Comparison of ENCODE assay signal across 11 mouse cellular contexts in genomic region chr3:90605049-90605448, GRCm38 (mm10). TPM values are rescaled to one million over a fixed set of nuclear protein-coding genes. Genes with fewer than 3 reads are reported as not detected.
A peak's percentile ranks its signal among the peaks of the same experiment; 100 is the strongest.
DNase-seq lines count a peak whose midpoint lies in the region; ATAC-seq and TF ChIP-seq lines count a peak whose summit lies in the region.
"Had no signal": no experiment of that assay in that cellular context is flagged by ENCODE, and none has a peak within 500 bp of the region (broad histone marks: within the 10 kb centered on the region; RNA-seq: fewer than 3 reads in every experiment).

No protein-coding gene starts in this region.

- no peaks in the 10 kb centered on the region for H3K9me3 ChIP-seq in forebrain, embryonic 13.5 days (replicated peaks)
- no peaks in the 10 kb centered on the region for H3K9me3 ChIP-seq in forebrain, postnatal 0 days (ENCODE audit: low read length)
- no peaks in the 10 kb centered on the region for H3K9me3 ChIP-seq in lung, embryonic 16.5 days (ENCODE audit: control insufficient read depth, low read length)
- no peaks in the 10 kb centered on the region for H3K9me3 ChIP-seq in intestine, embryonic 16.5 days (ENCODE audit: control insufficient read depth, low read length)
- no peaks in the 10 kb centered on the region for H3K9me3 ChIP-seq in stomach, postnatal 0 days (ENCODE audit: control insufficient read depth, low read length)
- H3K9me3 ChIP-seq in midbrain, embryonic 14.5 days (ENCODE audit: control insufficient read depth, low read length): no peaks in the 10 kb centered on the region

- no peak overlapping the region for H3K4me3 ChIP-seq in forebrain, embryonic 13.5 days
- H3K4me3 ChIP-seq in forebrain, postnatal 0 days (ENCODE audit: low read depth, low read length): no peak overlapping the region
- no peak overlapping the region for H3K4me3 ChIP-seq in lung, embryonic 16.5 days (ENCODE audit: low read length)
- H3K4me3 ChIP-seq in intestine, embryonic 16.5 days (ENCODE audit: low read length): no peak overlapping the region
- no peak overlapping the region for H3K4me3 ChIP-seq in stomach, postnatal 0 days (ENCODE audit: low read depth, low read length)
- no peak overlapping the region for H3K4me3 ChIP-seq in midbrain, embryonic 14.5 days (replicated peaks; ENCODE audit: low read depth, low read length)
- H3K4me3 ChIP-seq: left cerebral cortex, adult 2 months had no signal

- no peaks in the 10 kb centered on the region; the same call in 1 of the 2 replicates for H3K27me3 ChIP-seq in forebrain, embryonic 13.5 days
- H3K27me3 ChIP-seq in forebrain, postnatal 0 days (ENCODE audit: insufficient read depth, low read length): no peaks in the 10 kb centered on the region
- H3K27me3 ChIP-seq in lung, embryonic 16.5 days (ENCODE audit: control insufficient read depth, insufficient read depth, low read depth, low read length): no peaks in the 10 kb centered on the region
- H3K27me3 ChIP-seq in intestine, embryonic 16.5 days (replicated peaks; ENCODE audit: control insufficient read depth, insufficient read depth, low read length): no peaks in the 10 kb centered on the region
- H3K27me3 ChIP-seq in stomach, postnatal 0 days (ENCODE audit: control insufficient read depth, insufficient read depth, low read length): no peaks in the 10 kb centered on the region
- H3K27me3 ChIP-seq in midbrain, embryonic 14.5 days (ENCODE audit: control insufficient read depth, insufficient read depth, low read length): no peaks in the 10 kb centered on the region

- 83% methylated on average over 3 of the region's 3 CpGs for WGBS in forebrain, embryonic 13.5 days
- WGBS in forebrain, postnatal 0 days: 78% methylated on average over 3 of the region's 3 CpGs
- 71% methylated on average over 3 of the region's 3 CpGs for WGBS in lung, embryonic 16.5 days
- WGBS in intestine, embryonic 16.5 days: 87% methylated on average over 3 of the region's 3 CpGs
- 80% methylated on average over 3 of the region's 3 CpGs for WGBS in stomach, postnatal 0 days
- 90% methylated on average over 3 of the region's 3 CpGs for WGBS in midbrain, embryonic 14.5 days

- peak overlapping the region; percentile 49; the same call in 1 of the 2 replicates for H3K27ac ChIP-seq in forebrain, embryonic 13.5 days
- H3K27ac ChIP-seq in forebrain, postnatal 0 days (ENCODE audit: low read depth, low read length): no peak overlapping the region
- peak overlapping the region; percentile 85 for H3K27ac ChIP-seq in lung, embryonic 16.5 days (ENCODE audit: low read length)
- H3K27ac ChIP-seq in intestine, embryonic 16.5 days (ENCODE audit: low read length): peak overlapping the region; percentile 61
- H3K27ac ChIP-seq in stomach, postnatal 0 days (replicated peaks): peak overlapping the region; percentile 90
- no peak overlapping the region for H3K27ac ChIP-seq in midbrain, embryonic 14.5 days (replicated peaks; ENCODE audit: low read depth, low read length)

- TF ChIP-seq CTCF in forebrain, postnatal 0 days (IDR thresholded peaks at IDR 0.05; ENCODE audit: low read depth): no peak
- no peak for TF ChIP-seq CTCF in stomach, postnatal 0 days (IDR thresholded peaks at IDR 0.05; ENCODE audit: low read depth)

- H3K4me2 ChIP-seq in forebrain, embryonic 13.5 days: no peak overlapping the region
- no peak overlapping the region for H3K4me2 ChIP-seq in forebrain, postnatal 0 days (ENCODE audit: low read depth)
- H3K4me2 ChIP-seq in lung, embryonic 16.5 days (ENCODE audit: low read depth, low read length): no peak overlapping the region
- no peak overlapping the region for H3K4me2 ChIP-seq in intestine, embryonic 16.5 days (ENCODE audit: low read depth, low read length)
- H3K4me2 ChIP-seq in stomach, postnatal 0 days (replicated peaks; ENCODE audit: low read depth): no peak overlapping the region
- H3K4me2 ChIP-seq in midbrain, embryonic 14.5 days (ENCODE audit: low read length): no peak overlapping the region

- no peak for TF ChIP-seq EP300 in stomach, postnatal 0 days (optimal IDR thresholded peaks at IDR 0.05)

- H3K9ac ChIP-seq in forebrain, embryonic 13.5 days: no peak overlapping the region
- H3K9ac ChIP-seq in forebrain, postnatal 0 days: no peak overlapping the region
- H3K9ac ChIP-seq in lung, embryonic 16.5 days (ENCODE audit: low read length): no peak overlapping the region
- H3K9ac ChIP-seq in intestine, embryonic 16.5 days (ENCODE audit: low read depth, low read length): no peak overlapping the region
- H3K9ac ChIP-seq in stomach, postnatal 0 days (ENCODE audit: low read length): no peak overlapping the region
- H3K9ac ChIP-seq in midbrain, embryonic 14.5 days (replicated peaks; ENCODE audit: low read length): no peak overlapping the region

- no peak for DNase-seq in forebrain, postnatal 0 days
- no peak for DNase-seq in lung, postnatal 25 days (ENCODE audit: low spot score)
- no peak for DNase-seq in stomach, postnatal 0 days (ENCODE audit: low spot score)
- no peak for DNase-seq in midbrain, embryonic 14.5 days
- DNase-seq in kidney, postnatal 14 days: no peak

- H3K36me3 ChIP-seq in forebrain, embryonic 13.5 days (ENCODE audit: poor library complexity, severe bottlenecking): no peaks in the 10 kb centered on the region
- H3K36me3 ChIP-seq in forebrain, postnatal 0 days (ENCODE audit: insufficient read depth): no peaks in the 10 kb centered on the region
- no peaks in the 10 kb centered on the region for H3K36me3 ChIP-seq in lung, embryonic 16.5 days (ENCODE audit: control insufficient read depth, insufficient read depth, low read length)
- no peaks in the 10 kb centered on the region for H3K36me3 ChIP-seq in intestine, embryonic 16.5 days (ENCODE audit: control insufficient read depth, insufficient read depth, low read length)
- H3K36me3 ChIP-seq in stomach, postnatal 0 days (ENCODE audit: control insufficient read depth, insufficient read depth, low read length): no peaks in the 10 kb centered on the region
- H3K36me3 ChIP-seq in midbrain, embryonic 14.5 days (ENCODE audit: control insufficient read depth, insufficient read depth, low read length): no peaks in the 10 kb centered on the region

- ATAC-seq in forebrain, embryonic 13.5 days: no peak
- no peak for ATAC-seq in forebrain, postnatal 0 days
- ATAC-seq in lung, embryonic 16.5 days (ENCODE audit: low read depth): peak; percentile 10
- ATAC-seq in intestine, embryonic 16.5 days: no peak
- ATAC-seq in stomach, postnatal 0 days (ENCODE audit: low FRiP score, low TSS enrichment): no peak
- ATAC-seq in midbrain, embryonic 14.5 days (ENCODE audit: low FRiP score, low TSS enrichment): no peak

- peaks cover 12% of the 10 kb centered on the region for H3K4me1 ChIP-seq in forebrain, embryonic 13.5 days
- 0 out of 2 replicates have a peak, but pooled peaks cover 3% of the 10 kb centered on the region for H3K4me1 ChIP-seq in forebrain, postnatal 0 days (ENCODE audit: insufficient read depth)
- H3K4me1 ChIP-seq in lung, embryonic 16.5 days (replicated peaks; ENCODE audit: control insufficient read depth, insufficient read depth, low read length): peaks cover 27% of the 10 kb centered on the region
- H3K4me1 ChIP-seq in intestine, embryonic 16.5 days (ENCODE audit: control insufficient read depth, insufficient read depth, low read length): peaks cover 24% of the 10 kb centered on the region
- peaks cover 15% of the 10 kb centered on the region for H3K4me1 ChIP-seq in stomach, postnatal 0 days (replicated peaks; ENCODE audit: control insufficient read depth, insufficient read depth)
- H3K4me1 ChIP-seq in midbrain, embryonic 14.5 days (ENCODE audit: control insufficient read depth, insufficient read depth, low read length): no peaks in the 10 kb centered on the region

RNA-seq across cellular contexts. Expression of gene S100a4, which starts 1.5 kb away (rescaled TPM):
- polyA plus RNA-seq in forebrain, embryonic 13.5 days (2015; fragmentation: Nextera tagmentation; extraction: Ambion mirVana): 0.40 and 1.6 TPM in 2 replicates
- total RNA-seq in forebrain, postnatal 0 days (2014; rRNA removed): 2.8 and 5.9 TPM in 2 replicates
- 2.1 and 2.4 TPM in 2 replicates for polyA plus RNA-seq in forebrain, postnatal 0 days (2015; fragmentation: Nextera tagmentation; extraction: Ambion mirVana)
- 12.1 and 12.8 TPM in 2 replicates for polyA plus RNA-seq in lung, embryonic 16.5 days (2015; fragmentation: Nextera tagmentation; extraction: Ambion mirVana)
- 3.6 and 4.0 TPM in 2 replicates for polyA plus RNA-seq in intestine, embryonic 16.5 days (2015; fragmentation: Nextera tagmentation; extraction: Ambion mirVana)
- 12.1 and 17.4 TPM in 2 replicates for polyA plus RNA-seq in stomach, postnatal 0 days (2015; fragmentation: Nextera tagmentation; extraction: Ambion mirVana)
- polyA plus RNA-seq in midbrain, embryonic 14.5 days (2014; fragmentation: Nextera tagmentation; extraction: Ambion mirVana): 1.5 TPM in 1 of 2 replicates, not detected in the other

RNA-seq across cellular contexts. Expression of gene S100a5, which starts 3.3 kb away (rescaled TPM):
- polyA plus RNA-seq in forebrain, embryonic 13.5 days (2015; fragmentation: Nextera tagmentation; extraction: Ambion mirVana): not detected in 2 replicates
- total RNA-seq in forebrain, postnatal 0 days (2014; rRNA removed): not detected in 2 replicates
- 0.79 TPM in 1 of 2 replicates, not detected in the other for polyA plus RNA-seq in forebrain, postnatal 0 days (2015; fragmentation: Nextera tagmentation; extraction: Ambion mirVana)
- not detected in 2 replicates for polyA plus RNA-seq in lung, embryonic 16.5 days (2015; fragmentation: Nextera tagmentation; extraction: Ambion mirVana)
- 13.2 and 16.0 TPM in 2 replicates for polyA plus RNA-seq in intestine, embryonic 16.5 days (2015; fragmentation: Nextera tagmentation; extraction: Ambion mirVana)
- 9.6 and 10.5 TPM in 2 replicates for polyA plus RNA-seq in stomach, postnatal 0 days (2015; fragmentation: Nextera tagmentation; extraction: Ambion mirVana)
- polyA plus RNA-seq in midbrain, embryonic 14.5 days (2014; fragmentation: Nextera tagmentation; extraction: Ambion mirVana): not detected in 2 replicates
- total RNA-seq: hematopoietic stem cell, adult 5-6 weeks; left cerebral cortex, adult 2 months had no signal
- polyA plus RNA-seq: spleen, adult 2 months had no signal

RNA-seq across cellular contexts. Expression of gene Gm42674, which starts 3.3 kb away (rescaled TPM):
- polyA plus RNA-seq in forebrain, embryonic 13.5 days (2015; fragmentation: Nextera tagmentation; extraction: Ambion mirVana): not detected in 2 replicates
- total RNA-seq in forebrain, postnatal 0 days (2014; rRNA removed): not detected in 2 replicates
- not detected in 2 replicates for polyA plus RNA-seq in forebrain, postnatal 0 days (2015; fragmentation: Nextera tagmentation; extraction: Ambion mirVana)
- polyA plus RNA-seq in lung, embryonic 16.5 days (2015; fragmentation: Nextera tagmentation; extraction: Ambion mirVana): not detected in 2 replicates
- polyA plus RNA-seq in intestine, embryonic 16.5 days (2015; fragmentation: Nextera tagmentation; extraction: Ambion mirVana): not detected in 2 replicates
- polyA plus RNA-seq in stomach, postnatal 0 days (2015; fragmentation: Nextera tagmentation; extraction: Ambion mirVana): not detected in 2 replicates
- not detected in 2 replicates for polyA plus RNA-seq in midbrain, embryonic 14.5 days (2014; fragmentation: Nextera tagmentation; extraction: Ambion mirVana)
- total RNA-seq: hematopoietic stem cell, adult 5-6 weeks; left cerebral cortex, adult 2 months had no signal
- polyA plus RNA-seq: spleen, adult 2 months had no signal

RNA-seq across cellular contexts. Expression of gene S100a6, which starts 7.6 kb away (rescaled TPM):
- polyA plus RNA-seq in forebrain, embryonic 13.5 days (2015; fragmentation: Nextera tagmentation; extraction: Ambion mirVana): 15.4 and 23.8 TPM in 2 replicates
- 17.9 and 18.1 TPM in 2 replicates for total RNA-seq in forebrain, postnatal 0 days (2014; rRNA removed)
- 34.9 and 40.7 TPM in 2 replicates for polyA plus RNA-seq in forebrain, postnatal 0 days (2015; fragmentation: Nextera tagmentation; extraction: Ambion mirVana)
- 184 and 203 TPM in 2 replicates for polyA plus RNA-seq in lung, embryonic 16.5 days (2015; fragmentation: Nextera tagmentation; extraction: Ambion mirVana)
- polyA plus RNA-seq in intestine, embryonic 16.5 days (2015; fragmentation: Nextera tagmentation; extraction: Ambion mirVana): 376 and 422 TPM in 2 replicates
- polyA plus RNA-seq in stomach, postnatal 0 days (2015; fragmentation: Nextera tagmentation; extraction: Ambion mirVana): 3,650 and 3,685 TPM in 2 replicates
- 4.6 and 32.0 TPM in 2 replicates for polyA plus RNA-seq in midbrain, embryonic 14.5 days (2014; fragmentation: Nextera tagmentation; extraction: Ambion mirVana)

RNA-seq across cellular contexts. Expression of gene S100a2, which starts 15.0 kb away (rescaled TPM):
- polyA plus RNA-seq in forebrain, embryonic 13.5 days (2015; fragmentation: Nextera tagmentation; extraction: Ambion mirVana): not detected in 2 replicates
- total RNA-seq in forebrain, postnatal 0 days (2014; rRNA removed): not detected in 2 replicates
- polyA plus RNA-seq in forebrain, postnatal 0 days (2015; fragmentation: Nextera tagmentation; extraction: Ambion mirVana): not detected in 2 replicates
- not detected in 2 replicates for polyA plus RNA-seq in lung, embryonic 16.5 days (2015; fragmentation: Nextera tagmentation; extraction: Ambion mirVana)
- polyA plus RNA-seq in intestine, embryonic 16.5 days (2015; fragmentation: Nextera tagmentation; extraction: Ambion mirVana): not detected in 2 replicates
- polyA plus RNA-seq in stomach, postnatal 0 days (2015; fragmentation: Nextera tagmentation; extraction: Ambion mirVana): 0.65 and 1.2 TPM in 2 replicates
- polyA plus RNA-seq in midbrain, embryonic 14.5 days (2014; fragmentation: Nextera tagmentation; extraction: Ambion mirVana): not detected in 2 replicates
- total RNA-seq: hematopoietic stem cell, adult 5-6 weeks; left cerebral cortex, adult 2 months had no signal
- polyA plus RNA-seq: spleen, adult 2 months had no signal

Comparison
In these comparisons a context has a peak if more than half of its experiments do, and no peak if none do; other contexts are left out.
1. H3K27ac ChIP-seq: peak in forebrain, embryonic 13.5 days (single experiment), lung, embryonic 16.5 days (single experiment), intestine, embryonic 16.5 days (single experiment) and stomach, postnatal 0 days (single experiment); none in forebrain, postnatal 0 days (single experiment) and midbrain, embryonic 14.5 days (single experiment).